7 mouse cellular contexts compared by ENCODE assay signal in the genomic region with DNA sequence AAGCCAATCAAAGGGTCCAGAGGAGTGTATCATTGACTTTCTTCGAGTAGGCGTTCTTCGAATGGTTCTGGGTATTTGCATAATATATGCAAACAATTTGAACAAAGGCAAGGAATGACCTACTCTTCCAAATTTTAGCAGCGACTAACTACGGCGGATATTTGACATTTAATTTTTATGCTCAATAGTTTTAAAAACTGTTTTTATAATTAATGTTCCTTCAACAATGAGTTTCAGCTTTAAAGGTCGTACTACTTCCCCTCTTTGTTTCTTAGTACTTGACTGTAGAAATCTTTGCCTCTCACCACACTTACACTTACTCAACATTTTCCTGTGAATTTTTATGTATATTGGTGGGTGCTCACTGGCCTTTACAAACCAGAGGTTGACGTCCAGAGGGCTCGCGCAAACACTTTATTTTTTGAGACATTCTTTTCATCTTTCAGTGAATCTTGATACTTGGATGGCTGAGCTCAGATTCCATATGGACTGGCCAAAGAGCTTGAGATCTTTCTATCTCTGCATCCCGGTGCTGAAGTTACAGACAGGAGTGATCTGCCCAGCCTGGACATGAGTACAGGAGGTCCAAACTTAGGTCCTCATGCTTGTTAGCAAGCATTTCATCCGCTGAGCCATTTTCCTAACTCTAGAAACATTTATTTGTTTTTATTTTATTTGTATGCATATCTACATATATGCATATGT. TPM values are rescaled to one million over a fixed set of nuclear protein-coding genes. Genes with fewer than 3 reads are reported as not detected.
A peak's percentile ranks its signal among the peaks of the same experiment; 100 is the strongest.
DNase-seq lines count a peak whose midpoint lies in the region; ATAC-seq and TF ChIP-seq lines count a peak whose summit lies in the region.

No protein-coding gene starts in this region.

- TF ChIP-seq POLR2A in lung, adult 2 months (IDR thresholded peaks at IDR 0.05; ENCODE audit: borderline replicate concordance, extremely low read depth, low read depth, low read length) = no peak

- peak overlapping the region; percentile 80 for H3K27ac ChIP-seq in embryonic facial prominence, embryonic 11.5 days (replicated peaks; ENCODE audit: low read depth, low read length)
- peak overlapping the region; percentile 99 for H3K27ac ChIP-seq in intestine, embryonic 14.5 days (ENCODE audit: low read depth)
- peak overlapping the region; percentile 93 for H3K27ac ChIP-seq in neural tube, embryonic 15.5 days (replicated peaks)

- no peak for TF ChIP-seq CTCF in lung, adult 2 months (IDR thresholded peaks at IDR 0.05; ENCODE audit: insufficient read depth, low read length)

- H3K36me3 ChIP-seq in embryonic facial prominence, embryonic 11.5 days (replicated peaks; ENCODE audit: control insufficient read depth, insufficient read depth, low read depth, low read length) = peaks cover 8% of the 10 kb centered on the region
- H3K36me3 ChIP-seq in intestine, embryonic 14.5 days (ENCODE audit: control insufficient read depth, insufficient read depth, low read length) = peaks cover 20% of the 10 kb centered on the region
- H3K36me3 ChIP-seq in neural tube, embryonic 15.5 days = peaks cover 16% of the 10 kb centered on the region

- H3K4me2 ChIP-seq in embryonic facial prominence, embryonic 11.5 days (ENCODE audit: low read depth, low read length) = peak overlapping the region; percentile 36
- H3K4me2 ChIP-seq in intestine, embryonic 14.5 days (ENCODE audit: low read length) = peak overlapping the region; percentile 65
- H3K4me2 ChIP-seq in neural tube, embryonic 15.5 days = peak overlapping the region; percentile 66

- peak overlapping the region; percentile 39 for H3K9ac ChIP-seq in embryonic facial prominence, embryonic 11.5 days (replicated peaks; ENCODE audit: low read length)
- peak overlapping the region; percentile 58 for H3K9ac ChIP-seq in intestine, embryonic 14.5 days (ENCODE audit: low read length)
- H3K9ac ChIP-seq in neural tube, embryonic 15.5 days (replicated peaks) = peak overlapping the region; percentile 36

- DNase-seq in lung, adult 2 months = no peak
- DNase-seq in lung, postnatal 4 days = no peak
- DNase-seq in embryonic facial prominence, embryonic 11.5 days (ENCODE audit: low spot score) = peak; percentile 21
- DNase-seq in intestine, embryonic 14.5 days (ENCODE audit: low spot score) = no peak
- DNase-seq in urinary bladder, adult 2 months (ENCODE audit: low spot score) = no peak
- DNase-seq in left cerebral cortex, adult 9 months (ENCODE audit: low spot score in 2 of 2) = no peak

- H3K27me3 ChIP-seq in embryonic facial prominence, embryonic 11.5 days (ENCODE audit: control insufficient read depth, insufficient read depth, low read length) = no peaks in the 10 kb centered on the region
- H3K27me3 ChIP-seq in intestine, embryonic 14.5 days (replicated peaks; ENCODE audit: control insufficient read depth, insufficient read depth, low read length) = no peaks in the 10 kb centered on the region
- no peaks in the 10 kb centered on the region for H3K27me3 ChIP-seq in neural tube, embryonic 15.5 days (replicated peaks)

- peak; percentile 82 for ATAC-seq in embryonic facial prominence, embryonic 11.5 days (replicated peaks; ENCODE audit: insufficient number of reproducible peaks, low FRiP score, low TSS enrichment, low read depth)
- ATAC-seq in intestine, embryonic 14.5 days (replicated peaks; ENCODE audit: low FRiP score, low TSS enrichment, low read depth) = peak; percentile 85
- ATAC-seq in neural tube, embryonic 15.5 days (ENCODE audit: low FRiP score) = no peak

- peaks cover 23% of the 10 kb centered on the region for H3K4me1 ChIP-seq in lung, adult 2 months (ENCODE audit: control insufficient read depth, insufficient read depth, low read length)
- peaks cover 2% of the 10 kb centered on the region; the same call in 1 of the 2 replicates for H3K4me1 ChIP-seq in embryonic facial prominence, embryonic 11.5 days (ENCODE audit: control insufficient read depth, insufficient read depth, low read length)
- peaks cover 19% of the 10 kb centered on the region for H3K4me1 ChIP-seq in intestine, embryonic 14.5 days (replicated peaks; ENCODE audit: control insufficient read depth, insufficient read depth, low read length)
- peaks cover 42% of the 10 kb centered on the region for H3K4me1 ChIP-seq in neural tube, embryonic 15.5 days

- no peaks in the 10 kb centered on the region for H3K9me3 ChIP-seq in embryonic facial prominence, embryonic 11.5 days (replicated peaks; ENCODE audit: control insufficient read depth, low read length)
- H3K9me3 ChIP-seq in intestine, embryonic 14.5 days (ENCODE audit: control insufficient read depth, low read length) = no peaks in the 10 kb centered on the region
- no peaks in the 10 kb centered on the region for H3K9me3 ChIP-seq in neural tube, embryonic 15.5 days (replicated peaks)

- WGBS in lung, adult 2 months = 16% methylated on average over 12 of the region's 12 CpGs
- 24% methylated on average over 12 of the region's 12 CpGs for WGBS in embryonic facial prominence, embryonic 11.5 days
- 20% methylated on average over 12 of the region's 12 CpGs for WGBS in intestine, embryonic 14.5 days
- WGBS in neural tube, embryonic 15.5 days = 21% methylated on average over 12 of the region's 12 CpGs

- H3K4me3 ChIP-seq in lung, adult 2 months (replicated peaks; ENCODE audit: extremely low read depth, low read depth, low read length) = peak overlapping the region; percentile 70
- H3K4me3 ChIP-seq in embryonic facial prominence, embryonic 11.5 days (ENCODE audit: low read depth, low read length) = peak overlapping the region; percentile 91
- H3K4me3 ChIP-seq in intestine, embryonic 14.5 days (ENCODE audit: low read depth, low read length) = peak overlapping the region; percentile 65
- peak overlapping the region; percentile 99 for H3K4me3 ChIP-seq in neural tube, embryonic 15.5 days (replicated peaks)

RNA-seq across cellular contexts. Expression of gene Prrc2a, which starts 0.9 kb away (rescaled TPM):
- 327 and 373 TPM in 2 replicates for polyA plus RNA-seq in lung, adult 2 months (2012; rRNA removed)
- polyA plus RNA-seq in embryonic facial prominence, embryonic 11.5 days (2014; fragmentation: Nextera tagmentation; extraction: Ambion mirVana) = 131 and 144 TPM in 2 replicates
- 186 and 196 TPM in 2 replicates for polyA plus RNA-seq in intestine, embryonic 14.5 days (2014; fragmentation: Nextera tagmentation; extraction: Ambion mirVana)
- 155 TPM in 2 replicates for polyA plus RNA-seq in neural tube, embryonic 15.5 days (2015; fragmentation: Nextera tagmentation; extraction: Ambion mirVana)
- polyA plus RNA-seq in urinary bladder, adult 2 months (2012; rRNA removed) = 170 and 213 TPM in 2 replicates

RNA-seq across cellular contexts. Expression of gene Aif1, which starts 10.3 kb away (rescaled TPM):
- 1.4 and 1.6 TPM in 2 replicates for polyA plus RNA-seq in lung, adult 2 months (2012; rRNA removed)
- 6.1 and 7.9 TPM in 2 replicates for polyA plus RNA-seq in embryonic facial prominence, embryonic 11.5 days (2014; fragmentation: Nextera tagmentation; extraction: Ambion mirVana)
- 15.4 and 17.5 TPM in 2 replicates for polyA plus RNA-seq in intestine, embryonic 14.5 days (2014; fragmentation: Nextera tagmentation; extraction: Ambion mirVana)
- polyA plus RNA-seq in neural tube, embryonic 15.5 days (2015; fragmentation: Nextera tagmentation; extraction: Ambion mirVana) = 12.1 and 12.3 TPM in 2 replicates
- 11.2 and 13.3 TPM in 2 replicates for polyA plus RNA-seq in urinary bladder, adult 2 months (2012; rRNA removed)

RNA-seq across cellular contexts. Expression of gene Lst1, which starts 22.6 kb away (rescaled TPM):
- polyA plus RNA-seq in lung, adult 2 months (2012; rRNA removed) = 19.7 and 37.0 TPM in 2 replicates
- 3.8 and 6.1 TPM in 2 replicates for polyA plus RNA-seq in embryonic facial prominence, embryonic 11.5 days (2014; fragmentation: Nextera tagmentation; extraction: Ambion mirVana)
- polyA plus RNA-seq in intestine, embryonic 14.5 days (2014; fragmentation: Nextera tagmentation; extraction: Ambion mirVana) = 16.9 and 19.1 TPM in 2 replicates
- 8.3 and 12.1 TPM in 2 replicates for polyA plus RNA-seq in neural tube, embryonic 15.5 days (2015; fragmentation: Nextera tagmentation; extraction: Ambion mirVana)
- 20.4 and 23.0 TPM in 2 replicates for polyA plus RNA-seq in urinary bladder, adult 2 months (2012; rRNA removed)

RNA-seq across cellular contexts. Expression of gene Ltb, which starts 28.6 kb away (rescaled TPM):
- 28.1 and 29.9 TPM in 2 replicates for polyA plus RNA-seq in lung, adult 2 months (2012; rRNA removed)
- 0.32 and 0.48 TPM in 2 replicates for polyA plus RNA-seq in embryonic facial prominence, embryonic 11.5 days (2014; fragmentation: Nextera tagmentation; extraction: Ambion mirVana)
- polyA plus RNA-seq in intestine, embryonic 14.5 days (2014; fragmentation: Nextera tagmentation; extraction: Ambion mirVana) = 1.1 and 1.5 TPM in 2 replicates
- polyA plus RNA-seq in neural tube, embryonic 15.5 days (2015; fragmentation: Nextera tagmentation; extraction: Ambion mirVana) = 0.63 and 7.3 TPM in 2 replicates
- 2.6 and 3.5 TPM in 2 replicates for polyA plus RNA-seq in urinary bladder, adult 2 months (2012; rRNA removed)

RNA-seq across cellular contexts. Expression of gene Bag6, which starts 30.6 kb away (rescaled TPM):
- 227 and 234 TPM in 2 replicates for polyA plus RNA-seq in lung, adult 2 months (2012; rRNA removed)
- 87.8 and 101 TPM in 2 replicates for polyA plus RNA-seq in embryonic facial prominence, embryonic 11.5 days (2014; fragmentation: Nextera tagmentation; extraction: Ambion mirVana)
- polyA plus RNA-seq in intestine, embryonic 14.5 days (2014; fragmentation: Nextera tagmentation; extraction: Ambion mirVana) = 75.5 and 79.5 TPM in 2 replicates
- polyA plus RNA-seq in neural tube, embryonic 15.5 days (2015; fragmentation: Nextera tagmentation; extraction: Ambion mirVana) = 54.7 and 62.7 TPM in 2 replicates
- 130 and 136 TPM in 2 replicates for polyA plus RNA-seq in urinary bladder, adult 2 months (2012; rRNA removed)
